Mouse (Mus musculus): ENCODE results near the gene D430019H16Rik. TPM values are rescaled to one million over a fixed set of nuclear protein-coding genes. Genes with fewer than 3 reads are reported as not detected.

The D430019H16Rik gene
- polyA plus RNA-seq, 1 experiment = not detected

DNA sequence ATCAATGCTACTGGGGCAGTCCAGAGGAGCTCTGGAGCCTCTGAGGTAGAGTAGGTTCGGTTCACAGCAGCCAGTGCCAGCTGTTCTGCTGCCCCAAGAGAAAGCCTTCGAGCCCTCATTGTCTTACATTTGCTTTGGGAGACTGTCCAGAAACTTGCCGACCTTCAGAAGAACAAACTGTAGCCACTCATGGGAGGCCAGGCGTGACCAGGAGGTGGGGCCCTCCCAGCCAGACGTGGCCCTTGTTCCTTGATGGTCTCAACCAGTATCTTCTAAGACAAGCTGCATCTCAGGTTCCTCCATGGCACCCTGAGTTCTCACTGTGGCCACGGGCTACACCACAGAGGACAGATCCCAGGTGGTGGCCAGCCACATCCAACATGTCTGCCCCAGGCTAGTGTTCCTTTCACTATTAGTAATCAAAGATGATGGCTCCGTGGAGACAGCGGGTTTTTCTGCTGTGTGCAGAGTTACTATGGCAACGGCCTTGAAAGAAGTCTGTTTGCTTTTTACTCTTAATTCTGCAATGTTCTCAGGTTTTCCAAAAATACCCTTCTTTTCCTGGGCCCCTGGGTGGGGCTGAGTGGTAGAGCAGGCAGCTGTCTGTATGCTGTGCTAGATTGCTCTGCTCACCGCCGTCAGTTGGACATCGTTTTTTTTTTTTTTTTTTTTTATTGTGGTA is 21.7 kb downstream of the D430019H16Rik start:
- Histone ChIP-seq H3K27me3 (ENCODE audit: control insufficient read depth) (no peaks in the 10 kb centered on the region), H3K4me3 (replicated peaks) (no peak overlapping the region), H3K36me3 (ENCODE audit: control insufficient read depth) (no peaks in the 10 kb centered on the region), H3K4me1 (ENCODE audit: control insufficient read depth) (no peaks in the 10 kb centered on the region), H3K9me3 (ENCODE audit: control insufficient read depth, low read length) (no peaks in the 10 kb centered on the region)
- TF ChIP-seq TAL1 (IDR thresholded peaks at IDR 0.05; ENCODE audit: low read length) = no peak
- no peak for TF ChIP-seq GATA1 (IDR thresholded peaks at IDR 0.05; ENCODE audit: low read length)

DNA sequence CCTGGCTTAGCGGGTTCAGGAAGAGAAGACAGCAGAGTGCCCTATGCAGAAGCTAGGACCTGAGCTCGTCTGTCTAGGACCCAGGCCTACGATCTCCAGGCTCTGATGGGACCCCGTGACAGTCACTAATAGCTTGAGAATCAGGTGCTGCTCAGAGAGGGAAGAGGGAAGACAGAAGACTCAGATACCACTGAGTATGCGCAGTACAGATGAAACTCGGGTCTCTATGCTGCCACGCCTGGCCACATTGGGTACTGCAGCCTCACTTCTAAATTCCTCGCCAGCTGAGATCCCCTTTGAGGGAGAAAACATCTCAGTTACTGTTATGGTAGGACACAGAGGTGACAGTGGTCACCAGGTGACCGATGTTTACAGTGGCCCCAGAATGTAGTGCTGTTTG is 22.8 kb downstream of the D430019H16Rik start:
- Histone ChIP-seq H3K36me3 (ENCODE audit: control insufficient read depth) (no peaks in the 10 kb centered on the region), H3K4me3 (replicated peaks) (no peak overlapping the region), H3K27me3 (ENCODE audit: control insufficient read depth) (no peaks in the 10 kb centered on the region), H3K4me1 (ENCODE audit: control insufficient read depth) (no peaks in the 10 kb centered on the region), H3K9me3 (ENCODE audit: control insufficient read depth, low read length) (no peaks in the 10 kb centered on the region)
- TF ChIP-seq TAL1 (IDR thresholded peaks at IDR 0.05; ENCODE audit: low read length) (no peak), GATA1 (IDR thresholded peaks at IDR 0.05; ENCODE audit: low read length) (no peak)

DNA sequence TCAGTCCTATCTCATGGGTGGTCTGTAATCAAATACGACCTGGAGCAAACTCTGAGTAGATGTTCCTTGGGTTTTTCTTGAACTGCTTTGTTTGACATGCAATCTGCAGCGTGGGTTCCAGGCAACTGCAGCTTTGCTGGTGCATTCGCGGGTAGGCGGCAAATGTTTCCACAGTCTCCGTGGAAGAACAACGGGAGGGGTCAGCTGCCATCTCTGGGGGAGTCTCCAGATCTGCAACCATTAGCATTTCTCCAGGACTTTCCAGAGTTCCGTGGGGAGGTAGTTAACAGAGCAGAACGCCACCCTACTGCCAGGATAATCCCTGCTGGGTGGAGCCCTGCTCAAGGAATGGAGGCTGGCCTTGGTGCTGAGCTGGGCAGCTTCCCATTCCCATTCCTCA is 23.3 kb downstream of the D430019H16Rik start:
- Histone ChIP-seq H3K9me3 (ENCODE audit: control insufficient read depth, low read length) (no peaks in the 10 kb centered on the region), H3K4me1 (ENCODE audit: control insufficient read depth) (no peaks in the 10 kb centered on the region), H3K27me3 (ENCODE audit: control insufficient read depth) (no peaks in the 10 kb centered on the region), H3K36me3 (ENCODE audit: control insufficient read depth) (no peaks in the 10 kb centered on the region), H3K4me3 (replicated peaks) (no peak overlapping the region)
- no peak for TF ChIP-seq GATA1 (IDR thresholded peaks at IDR 0.05; ENCODE audit: low read length)
- TF ChIP-seq TAL1 (IDR thresholded peaks at IDR 0.05; ENCODE audit: low read length) = no peak

DNA sequence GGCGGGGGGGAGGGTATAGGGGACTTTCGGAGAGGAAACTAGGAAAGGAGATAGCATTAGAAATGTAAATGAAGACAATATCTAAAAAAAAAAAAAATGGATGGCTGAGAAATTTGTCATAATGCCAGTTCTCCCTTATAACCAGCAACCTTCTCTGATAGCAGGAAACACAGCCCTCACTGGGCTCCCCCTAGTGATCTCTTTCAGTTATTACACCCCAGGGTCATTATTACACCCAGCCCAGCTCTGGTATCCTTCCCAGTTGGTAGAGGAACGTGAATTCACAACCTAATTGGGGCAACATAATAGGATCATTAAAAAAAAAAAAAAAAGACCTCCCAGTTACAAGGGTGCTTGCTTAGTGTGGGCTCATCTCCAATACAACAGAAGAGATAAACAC is 29.8 kb downstream of the D430019H16Rik start:
- H3K27me3 ChIP-seq (ENCODE audit: control insufficient read depth) = no peaks in the 10 kb centered on the region
- TF ChIP-seq TAL1 (IDR thresholded peaks at IDR 0.05; ENCODE audit: low read length) = no peak
- no peak for TF ChIP-seq GATA1 (IDR thresholded peaks at IDR 0.05; ENCODE audit: low read length)
- H3K4me1 ChIP-seq (ENCODE audit: control insufficient read depth) = no peaks in the 10 kb centered on the region
- H3K36me3 ChIP-seq (ENCODE audit: control insufficient read depth) = no peaks in the 10 kb centered on the region
- no peaks in the 10 kb centered on the region for H3K9me3 ChIP-seq (ENCODE audit: control insufficient read depth, low read length)
- H3K4me3 ChIP-seq (replicated peaks) = no peak overlapping the region

DNA sequence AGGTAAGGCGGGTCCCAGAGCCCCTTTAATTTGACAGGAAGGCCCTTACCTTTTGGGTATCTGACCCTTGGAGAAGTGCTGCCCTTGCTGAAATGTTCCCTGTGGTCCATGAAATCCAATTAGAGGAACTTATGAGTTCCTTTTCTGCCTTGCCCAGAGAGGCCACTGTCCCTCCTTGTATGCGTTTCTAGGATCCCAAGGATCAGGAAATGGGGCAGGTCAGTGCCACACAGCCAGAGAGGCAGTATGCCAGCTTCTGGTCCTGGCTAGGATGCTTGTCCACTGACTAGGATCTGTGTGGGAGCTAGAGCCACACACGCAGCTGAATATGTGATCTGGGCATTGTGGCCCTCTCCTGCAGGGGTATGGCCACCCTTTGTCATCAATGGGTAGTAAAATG is 36.6 kb downstream of the D430019H16Rik start:
- no peaks in the 10 kb centered on the region for H3K36me3 ChIP-seq (ENCODE audit: control insufficient read depth)
- no peak overlapping the region for H3K4me3 ChIP-seq (replicated peaks)
- H3K27me3 ChIP-seq (ENCODE audit: control insufficient read depth) = no peaks in the 10 kb centered on the region
- no peaks in the 10 kb centered on the region for H3K9me3 ChIP-seq (ENCODE audit: control insufficient read depth, low read length)
- no peaks in the 10 kb centered on the region for H3K4me1 ChIP-seq (ENCODE audit: control insufficient read depth)
- TF ChIP-seq GATA1 (IDR thresholded peaks at IDR 0.05; ENCODE audit: low read length) = no peak
- no peak for TF ChIP-seq TAL1 (IDR thresholded peaks at IDR 0.05; ENCODE audit: low read length)

DNA sequence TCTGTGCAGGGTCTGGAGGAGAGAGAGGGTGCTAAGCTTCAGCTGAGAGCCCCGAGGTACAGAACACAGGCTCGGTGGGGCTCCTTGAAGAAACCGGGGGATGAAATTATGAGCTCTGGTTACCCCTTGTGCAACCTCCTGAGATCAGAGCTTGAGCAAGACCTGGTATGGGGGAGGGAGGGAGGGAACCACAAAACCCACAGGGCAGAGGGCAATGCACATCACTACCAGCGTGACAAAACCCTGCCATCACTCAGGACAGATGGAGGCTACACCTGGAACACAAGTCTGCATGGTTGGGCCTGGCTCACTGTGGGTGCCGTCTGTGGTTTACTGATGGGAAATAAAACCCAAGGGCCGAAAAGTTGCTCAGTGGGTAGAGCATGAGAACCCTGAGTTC is 37.1 kb downstream of the D430019H16Rik start:
- H3K9me3 ChIP-seq (ENCODE audit: control insufficient read depth, low read length) = no peaks in the 10 kb centered on the region
- H3K4me3 ChIP-seq (replicated peaks) = no peak overlapping the region

DNA sequence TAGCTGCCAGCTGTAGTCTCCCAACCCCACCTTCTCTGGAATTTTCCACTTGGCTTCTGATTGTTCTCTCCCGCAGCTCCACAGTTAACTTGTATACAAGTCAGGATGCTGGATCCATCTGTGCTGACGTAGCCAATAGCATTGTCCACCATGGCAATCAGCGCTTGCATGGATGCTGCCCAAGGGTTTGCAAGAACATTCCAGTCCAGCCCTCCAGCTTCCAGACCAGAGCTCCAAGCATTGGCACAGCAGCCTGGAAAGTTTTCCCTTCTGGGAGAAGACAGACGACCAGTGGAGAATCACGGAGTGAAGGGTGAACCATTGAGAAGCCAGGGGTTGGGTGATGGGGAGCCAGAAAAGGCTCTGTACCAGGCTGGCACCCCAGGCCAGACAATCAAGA is 41.1 kb downstream of the D430019H16Rik start:
- H3K36me3 ChIP-seq (ENCODE audit: control insufficient read depth) = no peaks in the 10 kb centered on the region
- no peaks in the 10 kb centered on the region for H3K27me3 ChIP-seq (ENCODE audit: control insufficient read depth)
- H3K4me3 ChIP-seq (replicated peaks) = no peak overlapping the region
- no peak for TF ChIP-seq TAL1 (IDR thresholded peaks at IDR 0.05; ENCODE audit: low read length)
- TF ChIP-seq GATA1 (IDR thresholded peaks at IDR 0.05; ENCODE audit: low read length) = no peak
- H3K9me3 ChIP-seq (ENCODE audit: control insufficient read depth, low read length) = no peaks in the 10 kb centered on the region
- no peaks in the 10 kb centered on the region for H3K4me1 ChIP-seq (ENCODE audit: control insufficient read depth)

More for the DNA sequence above, 37.1 kb downstream of the D430019H16Rik start:
- no peaks in the 10 kb centered on the region for H3K4me1 ChIP-seq (ENCODE audit: control insufficient read depth)
- H3K27me3 ChIP-seq (ENCODE audit: control insufficient read depth) = no peaks in the 10 kb centered on the region
- H3K36me3 ChIP-seq (ENCODE audit: control insufficient read depth) = no peaks in the 10 kb centered on the region
- no peak for TF ChIP-seq GATA1 (IDR thresholded peaks at IDR 0.05; ENCODE audit: low read length)
- TF ChIP-seq TAL1 (IDR thresholded peaks at IDR 0.05; ENCODE audit: low read length) = no peak

DNA sequence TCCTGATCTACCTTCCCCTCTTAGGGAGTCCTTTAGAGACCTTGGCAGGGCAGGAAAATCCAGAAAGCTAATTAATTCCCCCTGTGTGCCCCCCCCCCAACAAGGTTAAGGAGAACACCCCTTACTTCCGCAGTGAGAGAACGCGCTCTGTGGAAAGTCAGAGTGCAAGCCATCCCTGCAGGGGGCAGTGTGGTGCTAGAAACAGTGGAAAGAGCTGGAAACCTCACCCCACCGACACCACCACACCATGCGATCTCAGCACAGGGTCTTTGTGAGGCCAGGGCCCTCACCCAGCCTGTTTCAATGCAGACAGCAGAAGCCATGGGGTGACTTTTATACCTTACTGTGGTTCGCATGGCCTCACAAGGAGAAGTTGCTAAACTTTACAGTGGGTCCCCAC is 44.2 kb downstream of the D430019H16Rik start:
- Histone ChIP-seq H3K36me3 (ENCODE audit: control insufficient read depth) (no peaks in the 10 kb centered on the region), H3K4me3 (replicated peaks) (no peak overlapping the region), H3K4me1 (ENCODE audit: control insufficient read depth) (no peaks in the 10 kb centered on the region), H3K9me3 (ENCODE audit: control insufficient read depth, low read length) (no peaks in the 10 kb centered on the region), H3K27me3 (ENCODE audit: control insufficient read depth) (no peaks in the 10 kb centered on the region)
- no peak for TF ChIP-seq TAL1 (IDR thresholded peaks at IDR 0.05; ENCODE audit: low read length)
- TF ChIP-seq GATA1 (IDR thresholded peaks at IDR 0.05; ENCODE audit: low read length) = no peak

DNA sequence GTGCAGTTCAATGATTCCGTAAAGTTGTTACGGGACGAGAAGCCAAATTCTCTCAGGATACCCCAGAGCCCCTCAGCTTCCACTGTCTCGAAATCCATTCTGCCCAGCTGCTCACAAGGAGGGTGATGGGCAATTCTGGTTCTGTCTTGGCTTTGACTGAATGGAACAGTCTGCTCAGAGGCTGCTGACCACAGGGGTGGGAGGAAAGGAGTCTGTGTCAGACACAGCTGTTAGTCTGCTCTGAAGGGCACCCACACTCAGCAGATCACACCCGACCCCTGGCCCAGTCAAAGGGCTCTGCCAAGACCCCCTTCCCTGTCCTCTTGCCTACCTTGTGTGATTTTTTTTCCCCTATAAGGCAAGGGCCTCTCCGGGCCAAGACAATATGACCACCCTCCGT is 44.8 kb downstream of the D430019H16Rik start:
- Histone ChIP-seq H3K4me3 (replicated peaks) (no peak overlapping the region), H3K27me3 (ENCODE audit: control insufficient read depth) (no peaks in the 10 kb centered on the region), H3K4me1 (ENCODE audit: control insufficient read depth) (no peaks in the 10 kb centered on the region), H3K36me3 (ENCODE audit: control insufficient read depth) (no peaks in the 10 kb centered on the region), H3K9me3 (ENCODE audit: control insufficient read depth, low read length) (no peaks in the 10 kb centered on the region)
- TF ChIP-seq GATA1 (IDR thresholded peaks at IDR 0.05; ENCODE audit: low read length) (no peak), TAL1 (IDR thresholded peaks at IDR 0.05; ENCODE audit: low read length) (no peak)

DNA sequence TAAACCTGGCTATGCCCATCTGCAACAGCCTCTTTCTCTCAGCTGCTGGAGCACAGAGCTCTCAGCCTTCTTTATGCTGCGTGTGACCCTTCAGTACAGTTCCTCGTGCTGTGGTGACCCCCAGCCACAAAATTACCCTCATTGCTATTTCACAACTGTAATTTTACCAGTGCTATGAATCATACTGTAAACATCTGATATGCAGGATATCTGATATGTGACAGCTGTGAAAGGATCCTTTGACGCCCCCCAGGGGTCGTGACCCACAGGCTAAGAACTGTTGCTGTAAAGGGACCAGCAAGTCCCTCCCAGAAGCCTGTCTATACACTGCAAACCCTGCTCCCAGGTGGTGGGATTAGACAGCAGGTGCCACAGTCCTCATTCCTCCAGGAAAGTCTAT is 45.2 kb downstream of the D430019H16Rik start:
- Histone ChIP-seq H3K27me3 (ENCODE audit: control insufficient read depth) (no peaks in the 10 kb centered on the region), H3K9me3 (ENCODE audit: control insufficient read depth, low read length) (no peaks in the 10 kb centered on the region), H3K36me3 (ENCODE audit: control insufficient read depth) (no peaks in the 10 kb centered on the region), H3K4me1 (ENCODE audit: control insufficient read depth) (no peaks in the 10 kb centered on the region), H3K4me3 (replicated peaks) (no peak overlapping the region)
- TF ChIP-seq GATA1 (IDR thresholded peaks at IDR 0.05; ENCODE audit: low read length) (no peak), TAL1 (IDR thresholded peaks at IDR 0.05; ENCODE audit: low read length) (no peak)

Measured in erythroblast, embryonic 14.5 days (primary cell).